Mouse (Mus musculus) thymus, adult 2 months (tissue): Measurements from ENCODE around the gene Ccdc126. TPM values are rescaled to one million over a fixed set of nuclear protein-coding genes. Genes with fewer than 3 reads are reported as not detected.

Source experiments
- DNase-seq: peaks from one replicate; pipeline ENCODE4 v3.0.0; 2021
- H3K27ac ChIP-seq: fragments of 200-500 bp; 2 replicates; pipeline ENCODE4 v1.5.1; 2012; ENCODE audit warnings: low read length, control low read depth; ENCODE audit not compliant: control insufficient read depth, insufficient read depth
- H3K27me3 ChIP-seq: fragments of 200-500 bp; 2 replicates; pipeline ENCODE4 v1.6.1; 2012; ENCODE audit warnings: mild to moderate bottlenecking, low read length, moderate library complexity, mixed read lengths; ENCODE audit not compliant: control insufficient read depth, insufficient read depth
- H3K36me3 ChIP-seq: fragments of 200-500 bp; 2 replicates; pipeline ENCODE4 v1.6.1; 2012; ENCODE audit warnings: mild to moderate bottlenecking, low read length, moderate library complexity; ENCODE audit not compliant: control insufficient read depth, insufficient read depth
- H3K4me1 ChIP-seq: fragments of 200-500 bp; replicated peaks from 2 replicates; pipeline ENCODE4 v1.6.1; 2012; ENCODE audit warnings: low read length; ENCODE audit not compliant: control insufficient read depth, insufficient read depth
- H3K4me3 ChIP-seq: fragments of 200-500 bp; 2 replicates; pipeline ENCODE4 v1.5.1; 2012; ENCODE audit warnings: mild to moderate bottlenecking, low read length, control low read depth, moderate library complexity; ENCODE audit not compliant: control insufficient read depth, insufficient read depth
- CTCF ChIP-seq: fragments of 200-500 bp; IDR thresholded peaks from 2 replicates; pipeline ENCODE4 v1.5.1; 2012; ENCODE audit warnings: mild to moderate bottlenecking, control low read depth, low read length, moderate library complexity, borderline replicate concordance; ENCODE audit not compliant: control insufficient read depth, poor library complexity, insufficient read depth; ENCODE audit errors: extremely low read depth
- POLR2A ChIP-seq: fragments of 200-500 bp; IDR thresholded peaks from 2 replicates; pipeline ENCODE4 v1.6.1; 2012; ENCODE audit warnings: mild to moderate bottlenecking, low read length, control low read depth, moderate library complexity; ENCODE audit not compliant: control insufficient read depth, poor library complexity, insufficient read depth; ENCODE audit errors: extremely low read depth
- WGBS: fragments of 180-500 bp; shearing (Covaris S2); methylation state at CpG from one replicate; pipeline ENCODE4 v1.1.7; 2018; 5-methylcytosine and 5-hydroxymethylcytosine counted together
- polyA plus RNA-seq: library from polyadenylated mRNA; depleted of rRNA; stranded (reverse); fragments of >200 nt; gene quantifications from 2 replicates; pipeline ENCODE4 v1.2.3, GENCODE M21; 2012

Gene Ccdc126
- polyA plus RNA-seq, 1 experiment, result 2.9 TPM

DNA sequence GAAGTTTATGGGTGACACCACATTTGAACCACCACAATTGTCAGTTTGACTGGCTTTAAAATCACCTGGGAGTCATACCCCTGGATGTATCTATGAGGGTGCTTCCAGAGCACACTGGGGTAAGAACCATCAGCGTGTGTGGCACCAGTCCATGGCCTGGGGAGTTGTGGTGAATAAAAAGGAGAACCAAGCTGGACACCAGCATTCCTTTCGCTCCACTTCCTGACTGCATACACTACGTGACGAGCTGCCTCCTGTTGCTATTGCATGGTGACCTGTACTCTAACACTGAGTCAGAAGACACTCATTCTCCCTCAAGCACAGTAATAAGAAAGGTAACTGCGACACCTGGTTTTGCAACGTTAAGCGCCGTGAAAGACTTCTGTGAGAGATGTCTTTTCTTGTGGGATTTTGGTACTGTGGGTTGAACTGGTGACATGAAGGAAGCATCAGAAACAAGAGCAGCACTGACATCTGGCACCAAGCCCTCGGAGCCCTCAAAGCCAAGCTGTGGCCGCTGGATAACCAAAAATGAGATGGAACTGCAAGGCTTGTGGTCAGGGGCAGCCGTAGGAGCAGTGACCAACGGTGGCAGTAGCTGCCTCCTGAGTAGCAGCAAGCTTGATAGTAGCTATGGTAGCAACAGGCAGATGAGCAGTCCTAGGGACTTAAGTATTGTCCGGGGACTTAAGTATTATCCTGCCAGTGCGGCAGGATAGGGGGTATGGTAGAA, 24.8 kb downstream of the Ccdc126 start:
- no peak for TF ChIP-seq POLR2A
- no peak for TF ChIP-seq CTCF
- Histone ChIP-seq H3K27ac (no peak overlapping the region), H3K4me1 (peaks cover 12% of the 10 kb centered on the region), H3K36me3 (no peaks in the 10 kb centered on the region), H3K4me3 (no peak overlapping the region), H3K27me3 (no peaks in the 10 kb centered on the region)
- WGBS, result 31% methylated on average over 14 of the region's 14 CpGs
- no peak for DNase-seq

DNA sequence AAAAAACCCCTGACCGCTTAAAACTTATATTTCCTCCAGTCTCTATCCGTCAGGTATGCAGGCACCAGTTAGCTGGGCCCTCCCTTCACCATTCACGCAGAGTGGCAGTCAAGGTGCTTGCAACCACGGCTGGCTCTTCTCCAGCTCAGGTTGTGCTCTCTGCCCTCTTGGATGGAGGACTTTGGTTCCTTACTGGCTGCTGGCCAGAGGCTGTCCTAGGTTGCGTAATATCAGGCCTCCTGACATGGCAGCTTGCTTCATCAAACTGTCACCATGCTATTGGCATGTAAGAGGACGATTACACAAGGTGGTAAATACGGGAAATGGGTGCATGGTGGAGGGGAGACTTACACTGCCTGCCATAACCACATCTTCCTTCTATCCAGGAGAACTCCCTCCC, 30.8 kb downstream of the Ccdc126 start:
- DNase-seq, result no peak

DNA sequence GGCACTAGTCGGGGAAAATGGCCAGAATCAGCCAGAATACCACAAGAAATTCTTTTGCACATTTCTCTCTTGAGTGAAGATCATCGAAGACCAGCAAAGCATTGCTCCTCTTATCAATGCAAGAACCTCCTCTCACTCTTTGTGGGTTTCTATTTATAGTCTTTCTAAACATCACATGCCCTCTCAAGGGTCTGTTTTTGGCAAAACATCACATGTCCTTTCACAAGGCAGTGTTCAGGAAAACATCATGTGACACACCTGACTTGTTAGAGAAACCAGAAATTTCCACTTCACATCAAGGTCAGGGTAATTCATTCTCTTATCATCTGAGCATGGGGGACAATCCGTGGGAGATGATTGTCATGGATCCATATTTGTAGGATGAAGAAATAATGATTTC, 35.5 kb downstream of the Ccdc126 start:
- 82% methylated on average over 3 of the region's 3 CpGs for WGBS
- Histone ChIP-seq H3K4me1 (no peaks in the 10 kb centered on the region), H3K27ac (no peak overlapping the region), H3K27me3 (no peaks in the 10 kb centered on the region), H3K36me3 (no peaks in the 10 kb centered on the region), H3K4me3 (no peak overlapping the region)
- TF ChIP-seq CTCF, result no peak
- TF ChIP-seq POLR2A, result no peak
- no peak for DNase-seq

More for the DNA sequence above, 30.8 kb downstream of the Ccdc126 start:
- Histone ChIP-seq H3K4me3 (no peak overlapping the region), H3K27me3 (no peaks in the 10 kb centered on the region), H3K27ac (no peak overlapping the region), H3K4me1 (no peaks in the 10 kb centered on the region), H3K36me3 (no peaks in the 10 kb centered on the region)
- TF ChIP-seq CTCF (no peak), POLR2A (no peak)
- WGBS, result 93% methylated on average over 7 of the region's 7 CpGs

DNA sequence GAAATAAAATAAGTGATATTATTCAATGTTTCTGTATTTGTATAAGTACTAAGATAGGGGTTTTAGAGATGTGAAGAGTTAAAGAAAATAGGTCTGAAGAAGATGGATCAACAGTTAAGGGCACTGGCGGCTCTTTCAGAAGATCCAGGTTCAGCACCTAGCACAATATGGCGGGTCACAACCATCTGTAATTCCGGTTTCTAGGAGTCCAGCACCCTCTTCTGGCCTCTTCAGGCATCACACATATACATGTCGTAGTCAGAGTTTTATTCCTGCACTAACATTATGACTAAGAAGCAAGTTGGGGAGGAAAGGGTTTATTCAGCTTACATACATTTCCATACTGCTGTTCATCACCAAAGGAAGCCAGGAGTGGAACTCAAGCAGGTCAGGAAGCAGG, 36.1 kb downstream of the Ccdc126 start:
- DNase-seq, result no peak
- WGBS, result 86% methylated on average over 4 of the region's 4 CpGs
- Histone ChIP-seq H3K36me3 (no peaks in the 10 kb centered on the region), H3K4me1 (no peaks in the 10 kb centered on the region), H3K4me3 (no peak overlapping the region), H3K27ac (no peak overlapping the region), H3K27me3 (no peaks in the 10 kb centered on the region)
- TF ChIP-seq CTCF, result no peak
- no peak for TF ChIP-seq POLR2A

DNA sequence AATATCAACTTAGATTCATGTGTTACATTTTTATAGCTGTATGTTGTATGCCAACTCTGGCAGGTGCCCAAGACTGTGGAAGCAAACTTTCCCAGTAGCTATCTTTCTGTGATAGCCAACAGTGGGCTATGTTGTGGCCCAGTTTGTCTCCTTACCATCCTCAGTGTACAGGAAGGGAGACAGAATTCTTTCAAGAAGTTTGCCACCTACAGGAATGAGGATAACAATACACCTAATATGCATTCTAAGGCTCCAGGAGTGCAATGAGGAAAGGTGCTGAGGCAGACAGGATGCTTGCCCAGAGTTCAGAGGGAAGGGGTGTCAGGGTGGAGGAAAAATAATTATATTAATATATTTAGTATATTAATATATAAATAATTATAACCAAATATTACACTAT, 41.3 kb downstream of the Ccdc126 start:
- H3K27me3 ChIP-seq, result no peaks in the 10 kb centered on the region
- no peak overlapping the region for H3K27ac ChIP-seq
- H3K4me1 ChIP-seq, result no peaks in the 10 kb centered on the region
- H3K36me3 ChIP-seq, result no peaks in the 10 kb centered on the region
- DNase-seq, result no peak
- no peak for TF ChIP-seq POLR2A
- TF ChIP-seq CTCF, result no peak
- H3K4me3 ChIP-seq, result no peak overlapping the region

DNA sequence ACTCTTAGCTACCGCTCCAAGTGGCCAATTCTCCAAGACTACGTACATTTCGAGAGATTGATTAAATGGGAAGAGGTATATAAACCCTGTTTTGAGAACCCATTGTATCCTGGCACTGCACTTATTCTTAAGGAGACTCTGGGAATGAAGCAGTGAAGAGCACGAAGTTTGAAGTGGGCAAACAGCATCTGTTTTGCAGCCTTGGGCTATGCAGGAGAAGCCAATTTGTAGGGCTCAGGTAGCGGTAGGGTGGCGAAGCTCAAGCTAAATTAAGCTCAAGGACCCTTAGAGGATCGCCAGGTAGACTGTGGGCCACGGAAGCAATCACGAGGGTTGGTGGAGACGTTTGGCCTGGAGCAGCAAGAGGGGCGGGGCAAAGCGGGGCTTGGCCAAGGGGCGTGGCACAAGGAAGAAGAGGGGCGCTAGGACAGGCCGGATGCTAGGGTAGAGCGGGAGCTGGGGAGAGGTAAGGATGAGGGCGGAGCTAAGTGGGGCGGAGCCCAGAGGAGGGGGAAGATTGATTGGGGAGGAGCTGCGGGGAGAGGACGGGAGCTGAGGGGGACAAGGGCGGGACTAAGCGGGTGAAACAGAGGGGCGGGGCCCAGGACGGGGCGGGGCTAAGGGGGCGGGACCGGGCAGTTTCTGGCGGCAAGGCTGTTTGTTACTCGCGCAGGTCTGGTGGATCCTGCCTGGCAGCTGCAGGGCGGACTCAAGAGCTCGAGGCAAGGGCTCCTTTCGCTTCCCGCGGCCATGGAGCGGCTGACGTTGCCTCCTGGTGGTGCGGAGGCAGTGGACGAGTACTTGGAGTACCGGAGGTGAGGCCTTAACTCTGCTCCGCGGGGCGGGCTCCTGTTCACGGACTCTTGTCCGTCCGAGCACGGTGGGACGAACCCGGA, 48.3 kb downstream of the Ccdc126 start, which contains the start of gene Fam221a:
Gene Fam221a (plus strand): TSS at position 581 of the 896 bp plus-strand sequence.
- Histone ChIP-seq H3K27ac (peak within 1 kb of the TSS; percentile 13; the same call in 1 of the 2 replicates), H3K36me3 (no peaks in the 10 kb centered on the region), H3K27me3 (no peaks in the 10 kb centered on the region), H3K4me1 (peaks cover 7% of the 10 kb centered on the region), H3K4me3 (peak within 1 kb of the TSS; percentile 59)
- WGBS, result 6% methylated on average over 48 of the region's 49 CpGs
- TF ChIP-seq CTCF, result 0 out of 2 replicates have a peak, but pooled peaks have one; percentile 39
- TF ChIP-seq POLR2A, result peak; percentile 37; the same call in 1 of the 2 replicates
- peak; percentile 96 for DNase-seq

DNA sequence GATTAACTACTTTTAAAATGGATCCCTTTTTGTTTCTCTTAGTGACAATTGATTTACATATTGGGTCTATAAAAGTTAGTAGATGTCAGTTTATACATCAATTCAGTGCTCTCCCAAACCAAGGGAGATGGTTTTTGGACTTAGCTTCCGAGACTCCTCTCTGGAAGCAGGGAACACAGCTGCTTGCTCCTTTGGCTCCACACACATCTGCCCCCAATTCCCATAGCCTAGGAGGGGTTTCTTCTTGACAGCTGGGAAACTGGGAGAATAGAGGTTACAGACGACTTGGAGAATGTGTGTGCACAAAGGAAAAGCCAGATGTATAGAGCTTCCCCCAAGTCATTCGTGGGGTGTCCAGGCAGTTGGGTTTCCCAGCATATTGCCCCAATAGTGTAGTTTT, 49.1 kb downstream of the Ccdc126 start:
- no peak for DNase-seq
- TF ChIP-seq CTCF (no peak), POLR2A (no peak)
- no peak overlapping the region for H3K27ac ChIP-seq
- 38% methylated on average over 3 of the region's 3 CpGs for WGBS
- H3K27me3 ChIP-seq, result no peaks in the 10 kb centered on the region
- H3K4me1 ChIP-seq, result peaks cover 7% of the 10 kb centered on the region
- peak overlapping the region; percentile 16 for H3K4me3 ChIP-seq
- H3K36me3 ChIP-seq, result no peaks in the 10 kb centered on the region
